Mouse (Mus musculus) lung, adult 2 months (tissue): ENCODE measurements at regions not wholly inside any gene's neighbourhood (a gene's known extent, or its start where the extent isn't known, plus 50 kb on each side); places are given as distances from the start of the nearest gene placed in this dataset.

Experiments used
- CTCF ChIP-seq: fragments of 200-500 bp; IDR thresholded peaks from 2 replicates; pipeline ENCODE4 v1.5.1; 2011; ENCODE audit warnings: mild to moderate bottlenecking, low read length, control low read depth; ENCODE audit not compliant: insufficient read depth
- POLR2A ChIP-seq: fragments of 200-500 bp; IDR thresholded peaks from 2 replicates; pipeline ENCODE4 v1.6.1; 2011; ENCODE audit warnings: low read depth, mild to moderate bottlenecking, control low read depth, low read length, borderline replicate concordance; ENCODE audit errors: extremely low read depth

GRCm38 (mm10) chr13:28770018-28770417 lies 183.5 kb downstream of the Sox4 start:
- TF ChIP-seq POLR2A, result no peak
- TF ChIP-seq CTCF, result no peak
